Mouse (Mus musculus) gastrocnemius, postnatal 14 days (tissue): ENCODE data around the gene Rtn4. TPM values are rescaled to one million over a fixed set of nuclear protein-coding genes. Genes with fewer than 3 reads are reported as not detected.

ENCODE experiments used
- DNase-seq: peaks from one replicate; pipeline ENCODE4 v3.0.0; 2021; ENCODE audit warnings: mixed read lengths
- intact Hi-C: fragments of 180-260 bp; cut with DNase I; formaldehyde crosslinking; loops from one replicate; pipeline ENCODE4 v1.15.1; 2025; ENCODE audit warnings: low total_unique reads
- total RNA-seq, 2 experiments: library from RNA; stranded (reverse); gene quantifications; 2 replicates each; pipeline ENCODE4 v1.2.3; 2021

The Rtn4 gene
- total RNA-seq, 2 experiments from 2014 or later = 923 to 949 TPM

DNA sequence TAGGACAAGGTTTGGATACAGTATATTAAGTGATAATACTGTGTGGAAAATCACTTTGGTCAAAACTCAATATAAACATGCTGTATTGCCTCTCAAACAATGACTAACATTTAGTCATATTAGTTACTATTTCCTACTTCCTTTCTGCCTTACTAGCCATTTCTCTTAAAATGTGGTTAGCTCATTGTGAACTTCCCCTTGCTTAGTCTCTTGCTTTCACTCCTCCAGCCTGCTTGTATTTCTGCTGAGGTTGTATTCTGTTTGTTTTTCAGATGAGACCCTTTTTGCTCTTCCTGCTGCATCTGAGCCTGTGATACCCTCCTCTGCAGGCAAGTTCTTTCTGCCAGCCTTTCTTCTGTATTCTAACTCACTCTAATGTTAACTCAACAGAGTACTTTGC lies 12.5 kb downstream of the Rtn4 start:
- no peak for DNase-seq
- intact Hi-C loops = no loop called here

DNA sequence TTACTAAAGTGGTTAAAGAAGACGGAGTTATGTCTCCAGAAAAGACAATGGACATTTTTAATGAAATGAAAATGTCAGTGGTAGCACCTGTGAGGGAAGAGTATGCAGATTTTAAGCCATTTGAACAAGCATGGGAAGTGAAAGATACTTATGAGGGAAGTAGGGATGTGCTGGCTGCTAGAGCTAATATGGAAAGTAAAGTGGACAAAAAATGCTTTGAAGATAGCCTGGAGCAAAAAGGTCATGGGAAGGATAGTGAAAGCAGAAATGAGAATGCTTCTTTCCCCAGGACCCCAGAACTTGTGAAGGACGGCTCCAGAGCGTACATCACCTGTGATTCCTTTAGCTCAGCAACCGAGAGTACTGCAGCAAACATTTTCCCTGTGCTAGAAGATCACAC lies 14.1 kb downstream of the Rtn4 start:
- intact Hi-C loops = no loop called here
- DNase-seq = no peak

- DNase-seq = no peak
- intact Hi-C loops = no loop called here
Measured at GRCm38 (mm10) chr11:29709512-29709911, 16.8 kb downstream of the Rtn4 start.

DNA sequence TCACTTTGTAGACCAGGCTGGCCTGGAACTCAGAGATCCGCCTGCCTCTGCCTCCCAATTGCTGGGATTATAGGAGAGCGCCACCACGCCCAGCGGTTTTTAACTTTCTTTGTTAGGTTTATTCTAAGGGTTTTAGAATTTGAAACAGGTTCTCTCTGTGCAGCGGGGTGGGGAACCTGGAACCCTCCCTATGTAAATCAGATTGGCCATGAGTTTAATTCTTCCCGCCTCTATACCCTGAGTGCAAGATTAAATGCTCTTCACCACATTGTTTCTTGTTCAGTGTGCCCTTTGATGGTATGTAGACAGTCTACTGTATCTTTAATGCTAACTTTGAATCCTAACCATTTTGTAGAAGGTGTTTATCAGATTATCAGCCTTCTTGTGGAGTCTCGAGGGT lies 21.4 kb downstream of the Rtn4 start:
- intact Hi-C loops = no loop called here
- no peak for DNase-seq

- intact Hi-C loops = no loop called here
- DNase-seq = no peak
Measured at GRCm38 (mm10) chr11:29714789-29715188, 22.0 kb downstream of the Rtn4 start.

GRCm38 (mm10) chr11:29715499-29715898 lies 22.8 kb downstream of the Rtn4 start:
- intact Hi-C loops = no loop called here
- DNase-seq = no peak

DNA sequence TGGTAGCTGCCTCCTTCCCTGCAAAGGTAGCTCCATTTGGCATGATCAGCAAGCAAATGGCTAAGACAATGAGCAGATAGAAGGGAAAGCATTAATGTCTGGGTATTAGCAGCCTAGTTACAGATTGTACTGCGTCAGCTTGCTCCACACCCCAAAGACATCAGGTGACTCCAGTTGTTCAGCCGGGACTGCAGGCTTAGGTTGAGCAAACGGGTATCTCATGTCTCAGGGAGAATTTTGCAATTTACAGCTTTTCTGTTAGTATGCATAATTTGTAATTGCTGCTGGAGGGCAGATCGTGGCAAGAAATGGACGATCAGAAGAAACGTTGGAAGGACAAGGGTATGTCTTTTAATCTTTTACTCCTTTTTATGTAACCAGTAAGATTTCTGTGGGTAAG lies 25.8 kb downstream of the Rtn4 start:
- intact Hi-C loops = no loop called here
- DNase-seq = peak; percentile 9

DNA sequence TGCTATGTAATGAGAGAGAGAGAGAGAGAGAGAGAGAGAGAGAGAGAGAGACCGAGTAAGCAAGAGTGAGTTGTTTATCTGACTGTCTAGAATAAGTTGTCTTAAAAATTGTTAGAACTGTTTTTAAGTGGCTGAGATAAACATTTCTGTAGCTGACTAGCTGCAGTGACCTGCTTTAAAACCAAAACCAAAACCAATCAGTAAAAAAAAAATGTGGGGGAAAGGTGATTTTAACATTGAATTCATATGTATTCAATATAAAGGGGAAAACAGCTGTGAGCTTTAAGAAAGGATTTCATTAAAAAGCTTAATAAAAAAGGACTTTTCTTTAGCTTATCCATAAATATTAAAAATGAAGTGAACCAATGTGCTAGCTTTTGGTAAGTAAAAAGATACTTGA lies 26.9 kb downstream of the Rtn4 start:
- no peak for DNase-seq
- intact Hi-C loops = no loop called here

GRCm38 (mm10) chr11:29724213-29724612 lies 31.5 kb downstream of the Rtn4 start:
- intact Hi-C loops = no loop called here
- DNase-seq = no peak

DNA sequence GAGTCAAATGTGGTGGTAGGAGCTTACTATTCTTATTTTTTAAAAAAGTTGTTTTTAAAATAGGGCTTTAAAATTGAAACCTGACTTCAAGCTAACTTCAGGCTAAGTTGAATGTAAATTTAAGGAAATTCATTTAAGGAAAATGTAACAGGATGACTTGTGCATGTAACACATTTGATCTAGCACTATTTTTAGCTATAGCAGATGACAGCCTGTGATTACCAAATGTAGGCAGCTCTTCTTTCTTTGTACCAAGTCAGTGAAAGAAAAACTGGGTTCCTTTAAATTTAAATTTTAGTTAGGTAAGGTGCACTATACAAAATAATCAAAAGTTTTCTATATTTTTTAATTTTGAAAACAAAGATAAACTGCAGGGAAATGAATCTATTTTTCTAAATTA lies 32.4 kb downstream of the Rtn4 start:
- intact Hi-C loops = no loop called here

GRCm38 (mm10) chr11:29725610-29726009 lies 32.9 kb downstream of the Rtn4 start:
- no peak for DNase-seq
- intact Hi-C loops = no loop called here

More for the DNA sequence above, 32.4 kb downstream of the Rtn4 start:
- DNase-seq = no peak

DNA sequence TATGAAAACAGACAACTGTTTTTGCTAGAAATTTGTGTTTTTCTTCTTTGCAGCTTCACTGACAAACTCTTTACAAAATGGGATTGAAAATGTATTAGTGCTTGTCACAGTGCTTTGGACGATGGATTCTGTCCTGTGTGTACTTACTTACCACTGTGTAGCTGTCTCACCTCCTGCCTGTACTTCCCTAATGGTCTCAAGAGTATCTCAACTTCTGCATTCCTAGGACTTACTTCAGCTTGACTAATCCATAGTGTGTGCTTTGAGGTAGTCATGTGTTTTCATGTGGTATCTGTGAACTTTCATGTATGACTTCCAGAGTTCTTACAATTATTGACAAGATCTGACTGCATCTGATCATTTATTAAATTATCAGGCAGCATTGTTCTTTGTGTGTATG lies 35.2 kb downstream of the Rtn4 start:
- intact Hi-C loops = no loop called here
- DNase-seq = no peak

DNA sequence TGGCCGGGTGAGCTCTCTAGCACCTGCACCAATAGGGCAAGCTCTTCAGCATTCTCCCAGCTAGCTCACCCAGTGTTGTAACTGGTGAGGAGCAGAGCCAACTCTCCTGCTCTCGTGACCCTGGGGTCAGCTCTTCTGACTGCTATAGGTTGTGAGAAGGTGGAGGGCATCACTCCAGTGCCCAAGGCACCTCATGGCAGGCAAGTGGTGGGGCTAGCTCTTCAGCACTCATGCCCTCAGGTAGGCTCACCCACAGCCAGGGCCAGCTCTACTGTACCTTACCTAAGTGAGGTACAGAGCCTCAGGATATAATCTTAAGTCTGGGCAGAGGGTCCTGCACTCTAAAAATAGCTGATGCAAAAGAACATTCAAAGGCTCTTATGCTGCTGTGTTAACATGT lies 47.0 kb downstream of the Rtn4 start:
- intact Hi-C loops = no loop called here
- no peak for DNase-seq

GRCm38 (mm10) chr11:29744760-29745430 lies 52.1 kb downstream of the Rtn4 start:
- intact Hi-C loops = no loop called here
- DNase-seq = no peak

GRCm38 (mm10) chr11:29745513-29745912 lies 52.8 kb downstream of the Rtn4 start:
- no peak for DNase-seq

DNA sequence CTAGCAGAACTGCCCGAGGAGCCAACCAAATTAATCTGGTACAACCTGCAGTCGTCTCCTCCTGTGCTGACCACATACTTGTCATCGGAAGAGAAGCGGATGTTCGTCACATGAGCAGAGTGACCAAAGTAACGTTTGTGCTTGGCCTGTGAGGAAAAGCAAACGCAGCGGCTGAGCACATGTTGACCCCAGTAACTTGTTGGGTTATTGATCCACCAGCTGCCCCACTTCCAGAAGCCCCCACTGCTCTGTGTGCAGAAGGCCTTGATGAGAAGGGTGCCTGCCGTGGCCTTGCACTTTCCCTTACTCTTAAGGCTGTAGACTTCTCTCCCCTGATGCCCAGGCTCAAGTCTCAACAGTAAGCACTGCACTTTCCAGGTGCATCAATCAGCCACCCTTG lies 53.5 kb downstream of the Rtn4 start:
- DNase-seq = no peak
- intact Hi-C loops = no loop called here

More at GRCm38 (mm10) chr11:29745513-29745912, 52.8 kb downstream of the Rtn4 start:
- intact Hi-C loops = no loop called here

DNA sequence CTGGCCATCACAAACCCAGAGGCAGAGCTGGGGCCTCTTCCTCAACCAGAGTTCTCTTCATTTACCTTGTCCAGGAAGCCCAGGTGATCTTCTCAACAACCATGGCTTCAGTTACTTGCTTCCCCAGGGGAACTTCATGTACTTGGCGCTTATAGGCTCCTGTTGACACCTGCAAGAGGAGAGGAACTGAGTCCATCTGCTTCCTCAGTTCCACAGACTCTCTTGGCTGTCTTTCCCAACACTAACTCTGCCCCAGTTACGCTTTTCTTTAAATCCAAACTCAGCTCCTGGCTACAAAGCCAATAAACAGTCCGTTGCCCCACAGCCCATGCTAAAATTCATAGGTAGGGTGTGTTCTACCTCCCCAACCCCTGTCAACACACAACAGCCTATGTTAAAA lies 54.6 kb downstream of the Rtn4 start:
- DNase-seq = no peak
- intact Hi-C loops = no loop called here

GRCm38 (mm10) chr11:29747881-29748280 lies 55.1 kb downstream of the Rtn4 start:
- intact Hi-C loops = no loop called here

GRCm38 (mm10) chr11:29748750-29749467 lies 56.2 kb downstream of the Rtn4 start:
- intact Hi-C loops = no loop called here
- DNase-seq = no peak

More at GRCm38 (mm10) chr11:29747881-29748280, 55.1 kb downstream of the Rtn4 start:
- DNase-seq = no peak

GRCm38 (mm10) chr11:29749468-29749829 lies 56.7 kb downstream of the Rtn4 start:
- intact Hi-C loops = no loop called here
- DNase-seq = no peak

GRCm38 (mm10) chr11:29751013-29751412 lies 58.3 kb downstream of the Rtn4 start:
- intact Hi-C loops = no loop called here

More at GRCm38 (mm10) chr11:29751013-29751412, 58.3 kb downstream of the Rtn4 start:
- DNase-seq = no peak
